Comparison of ENCODE assay signal across 17 mouse cellular contexts in the genomic region with DNA sequence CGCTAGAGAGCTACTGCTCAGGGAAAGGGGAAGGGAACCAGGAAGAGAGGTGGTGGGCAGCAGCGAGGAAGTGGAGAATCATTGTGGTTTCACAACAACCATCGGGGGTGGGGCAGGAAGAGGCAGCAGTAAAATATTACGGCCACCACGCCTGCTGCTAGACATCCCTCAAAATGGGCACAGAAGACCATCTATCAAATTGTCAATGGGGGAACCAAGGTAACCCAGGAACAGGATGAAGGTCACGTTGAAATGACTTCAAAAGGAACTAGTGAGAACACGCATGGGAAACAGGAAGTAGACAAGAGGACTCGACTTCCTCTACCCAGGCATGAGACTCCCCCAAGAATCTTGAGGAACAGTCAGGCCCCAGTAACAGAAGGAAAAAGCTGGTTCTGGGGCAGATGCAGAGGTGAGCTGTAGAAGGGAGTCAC.
DNase-seq lines count a peak whose midpoint lies in the region; ATAC-seq and TF ChIP-seq lines count a peak whose summit lies in the region.
"Had no signal": no experiment of that assay in that cellular context is flagged by ENCODE, and none has a peak within 500 bp of the region (broad histone marks: within the 10 kb centered on the region; RNA-seq: fewer than 3 reads in every experiment).

No protein-coding gene starts in this region.

- H3K27me3 ChIP-seq in hindbrain, postnatal 0 days (ENCODE audit: insufficient read depth, low read length), result no peaks in the 10 kb centered on the region
- H3K27me3 ChIP-seq: liver, embryonic 15.5 days; neural tube, embryonic 13.5 days had no signal

- TF ChIP-seq CTCF in hindbrain, postnatal 0 days (IDR thresholded peaks at IDR 0.05; ENCODE audit: low read depth), result no peak

- H3K36me3 ChIP-seq in hindbrain, postnatal 0 days (ENCODE audit: insufficient read depth, low read length), result no peaks in the 10 kb centered on the region
- H3K36me3 ChIP-seq: liver, embryonic 15.5 days; neural tube, embryonic 13.5 days had no signal

- no peak overlapping the region for H3K9ac ChIP-seq in hindbrain, postnatal 0 days (replicated peaks; ENCODE audit: low read length)
- H3K9ac ChIP-seq: liver, embryonic 15.5 days; neural tube, embryonic 13.5 days had no signal

- no peak overlapping the region for H3K4me2 ChIP-seq in hindbrain, postnatal 0 days (ENCODE audit: low read depth, low read length)
- H3K4me2 ChIP-seq: liver, embryonic 15.5 days; neural tube, embryonic 13.5 days had no signal

- no peak overlapping the region for H3K4me3 ChIP-seq in hindbrain, postnatal 0 days (ENCODE audit: low read length)
- H3K4me3 ChIP-seq: liver, embryonic 15.5 days; neural tube, embryonic 13.5 days had no signal

- no peaks in the 10 kb centered on the region for H3K9me3 ChIP-seq in hindbrain, postnatal 0 days (ENCODE audit: low read length)
- H3K9me3 ChIP-seq: liver, embryonic 15.5 days; neural tube, embryonic 13.5 days had no signal

- no peaks in the 10 kb centered on the region; the same call in 1 of the 2 replicates for H3K4me1 ChIP-seq in hindbrain, postnatal 0 days (ENCODE audit: insufficient read depth, low read length)

- H3K27ac ChIP-seq in hindbrain, postnatal 0 days, result no peak overlapping the region
- H3K27ac ChIP-seq: liver, embryonic 15.5 days; neural tube, embryonic 13.5 days had no signal

- WGBS in hindbrain, postnatal 0 days, result 89% methylated on average over 8 of the region's 8 CpGs

- peak; percentile 73 for ATAC-seq in megakaryocyte, adult 5-6 weeks (ENCODE audit: poor library complexity, severe bottlenecking)
- ATAC-seq in hindbrain, postnatal 0 days, result no peak
- no peak for ATAC-seq in megakaryocyte-erythroid progenitor cell, adult 5-6 weeks (replicated peaks; ENCODE audit: low FRiP score, low TSS enrichment, poor library complexity, severe bottlenecking)
- ATAC-seq: forebrain, embryonic 14.5 days; Patski had no signal

- peak; percentile 21 for DNase-seq in lung, postnatal 36 days
- no peak for DNase-seq in lung, adult 18-20 months
- peak; percentile 30 to 40 for DNase-seq in B cell, adult 2 months
- DNase-seq in MEL-GATA-1-ER (ENCODE audit: extremely low read depth, low read depth), result peak; percentile 2
- DNase-seq in layer of hippocampus, adult 9-11 months, result no peak
- DNase-seq in hindbrain, postnatal 0 days (ENCODE audit: low spot score), result no peak
- DNase-seq: cerebellum, adult 11-12 months; heart, postnatal 14 days; kidney, adult 9 months; lung, postnatal 4 days; retina, postnatal 1 day had no signal

Comparison
In these comparisons a context has a peak if more than half of its experiments do, and no peak if none do; other contexts are left out.
1. DNase-seq: peak in lung, postnatal 36 days (single experiment), B cell, adult 2 months (2 of 2) and MEL-GATA-1-ER (single experiment); none in lung, adult 18-20 months (0 of 2), layer of hippocampus, adult 9-11 months (single experiment) and hindbrain, postnatal 0 days (single experiment).